Mouse (Mus musculus): ENCODE measurements around the gene Dus2. TPM values are rescaled to one million over a fixed set of nuclear protein-coding genes. Genes with fewer than 3 reads are reported as not detected.
"Not testable (repeated sequence)": the region's sequence is repeated elsewhere in the genome, so short reads cannot be mapped to it uniquely, and the experiment has no call there.

Dus2 gene
- polyA plus RNA-seq, 1 experiment, result 13.1 TPM

DNA sequence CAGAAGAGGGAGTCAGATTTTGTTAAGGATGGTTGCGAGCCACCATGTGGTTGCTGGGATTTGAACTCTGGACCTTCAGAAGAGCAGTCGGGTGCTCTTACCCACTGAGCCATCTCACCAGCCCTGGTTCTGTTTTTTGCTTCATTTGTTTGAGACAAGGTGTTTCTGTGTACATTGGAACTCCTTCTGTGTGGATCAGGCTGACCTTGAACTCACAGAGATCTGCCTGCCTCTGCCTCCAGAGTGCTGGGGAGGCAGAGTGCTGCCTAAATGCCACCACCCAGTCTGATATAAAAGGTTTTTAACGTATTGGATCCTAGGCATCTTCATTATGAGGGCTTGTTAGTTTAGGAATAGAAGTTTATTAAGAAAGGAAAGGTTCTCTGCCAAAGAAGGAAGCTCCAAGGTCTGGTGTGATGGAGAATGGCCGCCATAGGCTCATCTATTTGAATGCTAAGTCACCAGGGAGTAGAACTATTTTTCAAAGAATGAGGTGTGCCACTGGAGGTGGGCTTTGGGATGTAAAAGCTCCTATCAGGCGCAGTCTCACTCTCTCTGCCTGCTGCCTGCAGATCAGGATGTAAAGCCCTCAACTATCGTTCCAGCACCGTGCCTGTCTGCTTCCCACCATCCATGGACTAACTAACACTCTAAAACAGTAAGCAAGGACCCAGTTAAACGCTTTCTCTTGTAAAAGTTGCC is 20.0 kb upstream of the Dus2 start:
- H3K4me3 ChIP-seq (ENCODE audit: insufficient read depth, poor library complexity, severe bottlenecking), result no peak overlapping the region
- H3K27me3 ChIP-seq (ENCODE audit: control insufficient read depth, insufficient read depth, insufficient read length), result no peaks in the 10 kb centered on the region
- H3K36me3 ChIP-seq (ENCODE audit: control insufficient read depth, insufficient read depth), result no peaks in the 10 kb centered on the region
- H3K79me3 ChIP-seq (ENCODE audit: low read depth), result no peaks in the 10 kb centered on the region
- no peak overlapping the region for H3ac ChIP-seq (ENCODE audit: control insufficient read depth, insufficient read length, low read depth)
- TF ChIP-seq FOSL1 (IDR thresholded peaks at IDR 0.05; ENCODE audit: insufficient read depth, low read length, poor library complexity, severe bottlenecking) (no peak), MAX (IDR thresholded peaks at IDR 0.05) (no peak), MYOG (IDR thresholded peaks at IDR 0.05; ENCODE audit: control insufficient read depth, extremely low read depth, insufficient read length) (no peak), CTCF (IDR thresholded peaks at IDR 0.05; ENCODE audit: control insufficient read depth, insufficient read depth, insufficient read length) (no peak), USF1 (IDR thresholded peaks at IDR 0.05; ENCODE audit: low read depth) (no peak), CEBPB (IDR thresholded peaks at IDR 0.05; ENCODE audit: low read depth) (no peak), MYOD1 (IDR thresholded peaks at IDR 0.05; ENCODE audit: control insufficient read depth, insufficient read length, low read depth) (no peak)
- no peaks in the 10 kb centered on the region for H3K79me2 ChIP-seq (ENCODE audit: control insufficient read depth, insufficient read depth)

GRCm38 (mm10) chr8:105975363-105975762 is 15.8 kb upstream of the Dus2 start:
- H3K36me3 ChIP-seq (ENCODE audit: control insufficient read depth, insufficient read depth), result no peaks in the 10 kb centered on the region
- no peak for TF ChIP-seq FOSL1 (IDR thresholded peaks at IDR 0.05; ENCODE audit: insufficient read depth, low read length, poor library complexity, severe bottlenecking)
- no peak for TF ChIP-seq MYOD1 (IDR thresholded peaks at IDR 0.05; ENCODE audit: control insufficient read depth, insufficient read length, low read depth)
- no peak for TF ChIP-seq CTCF (IDR thresholded peaks at IDR 0.05; ENCODE audit: control insufficient read depth, insufficient read depth, insufficient read length)
- no peak for TF ChIP-seq MAX (IDR thresholded peaks at IDR 0.05)
- TF ChIP-seq MYOG (IDR thresholded peaks at IDR 0.05; ENCODE audit: control insufficient read depth, extremely low read depth, insufficient read length), result no peak
- TF ChIP-seq USF1 (IDR thresholded peaks at IDR 0.05; ENCODE audit: low read depth), result no peak
- no peak for TF ChIP-seq CEBPB (IDR thresholded peaks at IDR 0.05; ENCODE audit: low read depth)

DNA sequence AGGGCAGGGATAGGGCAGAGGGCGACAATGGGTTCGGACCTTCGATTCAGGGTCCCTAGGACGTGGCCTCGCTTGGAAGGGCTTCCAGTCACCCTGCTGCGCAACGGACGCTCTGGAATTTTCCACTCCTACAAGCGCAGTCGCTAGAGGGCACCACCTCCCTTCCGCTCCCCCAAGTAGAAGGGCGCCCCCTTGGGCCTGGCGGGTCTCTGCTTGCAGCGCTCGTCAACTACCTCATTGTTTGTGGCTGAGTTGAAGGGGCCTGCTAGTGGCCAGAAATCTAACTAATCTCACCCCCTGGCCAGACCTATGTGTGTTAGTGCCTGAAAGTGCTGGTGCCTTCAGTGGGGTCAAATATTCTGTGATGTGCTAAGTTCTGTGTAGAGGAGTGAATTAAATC is 11.8 kb upstream of the Dus2 start, which contains the start of gene Dpep3:
Dpep3 (minus strand) TSS at position 105 of the 400 bp plus-strand sequence.
- Histone ChIP-seq H3K4me3 (ENCODE audit: insufficient read depth, poor library complexity, severe bottlenecking) (no peak within 1 kb of the TSS), H3K79me2 (ENCODE audit: control insufficient read depth, insufficient read depth) (no peaks in the 10 kb centered on the region), H3K79me3 (ENCODE audit: low read depth) (no peaks in the 10 kb centered on the region), H3ac (ENCODE audit: control insufficient read depth, insufficient read length, low read depth) (no peak within 1 kb of the TSS), H3K36me3 (ENCODE audit: control insufficient read depth, insufficient read depth) (no peaks in the 10 kb centered on the region), H3K27me3 (ENCODE audit: control insufficient read depth, insufficient read depth, insufficient read length) (peaks cover 8% of the 10 kb centered on the region)
- no peak for TF ChIP-seq MYOG (IDR thresholded peaks at IDR 0.05; ENCODE audit: control insufficient read depth, extremely low read depth, insufficient read length)
- TF ChIP-seq MAX (IDR thresholded peaks at IDR 0.05), result no peak
- TF ChIP-seq USF1 (IDR thresholded peaks at IDR 0.05; ENCODE audit: low read depth), result no peak
- TF ChIP-seq CTCF (IDR thresholded peaks at IDR 0.05; ENCODE audit: control insufficient read depth, insufficient read depth, insufficient read length), result no peak
- TF ChIP-seq MYOD1 (IDR thresholded peaks at IDR 0.05; ENCODE audit: control insufficient read depth, insufficient read length, low read depth), result no peak
- TF ChIP-seq FOSL1 (IDR thresholded peaks at IDR 0.05; ENCODE audit: insufficient read depth, low read length, poor library complexity, severe bottlenecking), result no peak
- no peak for TF ChIP-seq CEBPB (IDR thresholded peaks at IDR 0.05; ENCODE audit: low read depth)

More at GRCm38 (mm10) chr8:105975363-105975762, 15.8 kb upstream of the Dus2 start:
- Histone ChIP-seq H3K27me3 (ENCODE audit: control insufficient read depth, insufficient read depth, insufficient read length) (no peaks in the 10 kb centered on the region), H3K79me3 (ENCODE audit: low read depth) (no peaks in the 10 kb centered on the region), H3K79me2 (ENCODE audit: control insufficient read depth, insufficient read depth) (no peaks in the 10 kb centered on the region), H3K4me3 (ENCODE audit: insufficient read depth, poor library complexity, severe bottlenecking) (no peak overlapping the region), H3ac (ENCODE audit: control insufficient read depth, insufficient read length, low read depth) (no peak overlapping the region)

- no peaks in the 10 kb centered on the region for H3K36me3 ChIP-seq (ENCODE audit: control insufficient read depth, insufficient read depth)
- H3K79me2 ChIP-seq (ENCODE audit: control insufficient read depth, insufficient read depth), result no peaks in the 10 kb centered on the region
- TF ChIP-seq MAX (IDR thresholded peaks at IDR 0.05), result no peak
- no peak for TF ChIP-seq MYOG (IDR thresholded peaks at IDR 0.05; ENCODE audit: control insufficient read depth, extremely low read depth, insufficient read length)
- no peak for TF ChIP-seq USF1 (IDR thresholded peaks at IDR 0.05; ENCODE audit: low read depth)
- TF ChIP-seq MYOD1 (IDR thresholded peaks at IDR 0.05; ENCODE audit: control insufficient read depth, insufficient read length, low read depth), result no peak
- no peak for TF ChIP-seq FOSL1 (IDR thresholded peaks at IDR 0.05; ENCODE audit: insufficient read depth, low read length, poor library complexity, severe bottlenecking)
- no peak for TF ChIP-seq CTCF (IDR thresholded peaks at IDR 0.05; ENCODE audit: control insufficient read depth, insufficient read depth, insufficient read length)
- no peak for TF ChIP-seq CEBPB (IDR thresholded peaks at IDR 0.05; ENCODE audit: low read depth)
- H3K4me3 ChIP-seq (ENCODE audit: insufficient read depth, poor library complexity, severe bottlenecking), result no peak overlapping the region
- no peaks in the 10 kb centered on the region for H3K79me3 ChIP-seq (ENCODE audit: low read depth)
- peaks cover 18% of the 10 kb centered on the region for H3K27me3 ChIP-seq (ENCODE audit: control insufficient read depth, insufficient read depth, insufficient read length)
- H3ac ChIP-seq (ENCODE audit: control insufficient read depth, insufficient read length, low read depth), result no peak overlapping the region
Observed at GRCm38 (mm10) chr8:105981146-105981545, 10.0 kb upstream of the Dus2 start.

GRCm38 (mm10) chr8:105983406-105983805 is 7.7 kb upstream of the Dus2 start:
- not testable (repeated sequence) for H3K36me3 ChIP-seq (ENCODE audit: control insufficient read depth, insufficient read depth); H3K79me2 ChIP-seq (ENCODE audit: control insufficient read depth, insufficient read depth); H3K79me3 ChIP-seq (ENCODE audit: low read depth); H3ac ChIP-seq (ENCODE audit: control insufficient read depth, insufficient read length, low read depth); H3K4me3 ChIP-seq (ENCODE audit: insufficient read depth, poor library complexity, severe bottlenecking)
- H3K27me3 ChIP-seq (ENCODE audit: control insufficient read depth, insufficient read depth, insufficient read length), result peaks cover 20% of the 10 kb centered on the region

DNA sequence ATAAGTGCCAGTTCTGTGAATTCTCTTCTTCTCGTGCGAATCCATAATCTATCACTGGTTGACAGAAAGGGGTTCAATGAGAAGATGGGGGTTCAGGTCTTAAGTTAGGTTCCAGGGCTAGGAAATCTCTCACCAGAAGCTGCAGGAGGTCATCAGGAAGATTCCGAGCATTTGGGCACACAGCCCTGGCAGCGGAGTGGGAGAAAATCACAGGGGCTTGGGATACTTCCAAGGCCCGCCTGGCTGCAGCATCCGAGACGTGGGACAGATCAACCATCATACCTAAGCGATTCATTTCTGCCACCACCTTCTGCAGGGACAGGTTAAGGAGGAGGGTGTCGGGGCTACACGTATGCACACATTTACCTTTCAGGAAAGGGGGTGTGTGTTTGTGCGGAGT is 2.6 kb upstream of the Dus2 start:
- Histone ChIP-seq H3K4me3 (ENCODE audit: insufficient read depth, poor library complexity, severe bottlenecking) (no peak overlapping the region), H3ac (ENCODE audit: control insufficient read depth, insufficient read length, low read depth) (no peak overlapping the region), H3K36me3 (ENCODE audit: control insufficient read depth, insufficient read depth) (no peaks in the 10 kb centered on the region), H3K27me3 (ENCODE audit: control insufficient read depth, insufficient read depth, insufficient read length) (peaks cover 22% of the 10 kb centered on the region), H3K79me2 (ENCODE audit: control insufficient read depth, insufficient read depth) (no peaks in the 10 kb centered on the region), H3K79me3 (ENCODE audit: low read depth) (no peaks in the 10 kb centered on the region)
- no peak for TF ChIP-seq MAX (IDR thresholded peaks at IDR 0.05)
- no peak for TF ChIP-seq FOSL1 (IDR thresholded peaks at IDR 0.05; ENCODE audit: insufficient read depth, low read length, poor library complexity, severe bottlenecking)
- TF ChIP-seq CEBPB (IDR thresholded peaks at IDR 0.05; ENCODE audit: low read depth), result no peak
- no peak for TF ChIP-seq USF1 (IDR thresholded peaks at IDR 0.05; ENCODE audit: low read depth)
- no peak for TF ChIP-seq MYOD1 (IDR thresholded peaks at IDR 0.05; ENCODE audit: control insufficient read depth, insufficient read length, low read depth)
- TF ChIP-seq CTCF (IDR thresholded peaks at IDR 0.05; ENCODE audit: control insufficient read depth, insufficient read depth, insufficient read length), result no peak
- TF ChIP-seq MYOG (IDR thresholded peaks at IDR 0.05; ENCODE audit: control insufficient read depth, extremely low read depth, insufficient read length), result no peak

All from C2C12 (cell line).